Mouse (Mus musculus) left cerebral cortex, adult 2 months (tissue): ENCODE results near the gene Zpbp. TPM values are rescaled to one million over a fixed set of nuclear protein-coding genes. Genes with fewer than 3 reads are reported as not detected.

Experiments
- DNase-seq, 2 experiments: peaks; one replicate each; pipeline ENCODE4 v3.0.0; 2021 to 2022; ENCODE audit warnings: low spot score in 2 of 2, mixed read lengths in 1 of 2; ENCODE audit errors: extremely low spot score in 1 of 2
- H3K27ac ChIP-seq: fragments of 200-600 bp; 2 replicates; pipeline ENCODE4 v1.8.1; 2022
- H3K4me3 ChIP-seq: fragments of 200-600 bp; 2 replicates; pipeline ENCODE4 v1.8.1; 2022
- CTCF ChIP-seq: fragments of 200-600 bp; IDR thresholded peaks from 2 replicates; pipeline ENCODE4 v1.8.1; 2022; ENCODE audit warnings: antibody characterized with exemption, mild to moderate bottlenecking, moderate library complexity
- intact Hi-C: fragments of 180-260 bp; cut with DNase I; formaldehyde crosslinking; loops from one replicate; pipeline ENCODE4 v1.15.1; 2025
- total RNA-seq, 2 experiments: library from RNA; stranded (reverse); gene quantifications; 2 replicates each; pipeline ENCODE4 v1.2.3; 2021

Zpbp gene
- total RNA-seq, 2 experiments from 2014 or later, result 1.1 to 1.2 TPM

- no peak; the same call in 1 of the 2 replicates for TF ChIP-seq CTCF
- H3K27ac ChIP-seq, result no peak overlapping the region
- no peak overlapping the region for H3K4me3 ChIP-seq
- no peak for DNase-seq
- intact Hi-C loops, result no loop called here
These were observed 67.5 kb downstream of the Zpbp start for GRCm38 (mm10) chr11:11394686-11395085.

- Histone ChIP-seq H3K27ac (no peak overlapping the region), H3K4me3 (no peak overlapping the region)
- intact Hi-C loops, result no loop called here
- TF ChIP-seq CTCF, result no peak
- no peak for DNase-seq
These were observed 69.0 kb downstream of the Zpbp start for GRCm38 (mm10) chr11:11393164-11393563.

- intact Hi-C loops, result no loop called here
- no peak for TF ChIP-seq CTCF
- DNase-seq, result no peak
- H3K4me3 ChIP-seq, result no peak overlapping the region
- H3K27ac ChIP-seq, result no peak overlapping the region
These were observed 90.9 kb downstream of the Zpbp start for GRCm38 (mm10) chr11:11371305-11371704.

- H3K27ac ChIP-seq, result no peak overlapping the region
- no peak overlapping the region for H3K4me3 ChIP-seq
- DNase-seq, result no peak
- intact Hi-C loops, result no loop called here
- TF ChIP-seq CTCF, result no peak
These were observed 178.7 kb downstream of the Zpbp start for GRCm38 (mm10) chr11:11283512-11283911.

- DNase-seq, result no peak
- Histone ChIP-seq H3K27ac (no peak overlapping the region), H3K4me3 (no peak overlapping the region)
- no peak for TF ChIP-seq CTCF
- intact Hi-C loops, result no loop called here
These were observed 182.1 kb downstream of the Zpbp start for GRCm38 (mm10) chr11:11280128-11280527.

- no peak for DNase-seq
- intact Hi-C loops, result no loop called here
These were observed 204.9 kb downstream of the Zpbp start for GRCm38 (mm10) chr11:11257348-11257747.

GRCm38 (mm10) chr11:11242694-11243377 lies 219.4 kb downstream of the Zpbp start:
- intact Hi-C loops, result no loop called here
- no peak for TF ChIP-seq CTCF
- DNase-seq, result no peak
- Histone ChIP-seq H3K4me3 (no peak overlapping the region), H3K27ac (no peak overlapping the region)

More at GRCm38 (mm10) chr11:11257348-11257747, 204.9 kb downstream of the Zpbp start:
- no peak for TF ChIP-seq CTCF
- Histone ChIP-seq H3K4me3 (no peak overlapping the region), H3K27ac (no peak overlapping the region)

- Histone ChIP-seq H3K27ac (no peak overlapping the region), H3K4me3 (no peak overlapping the region)
- no peak for DNase-seq
- peak; percentile 44 for TF ChIP-seq CTCF
- intact Hi-C loops, result no loop called here
These were observed 222.9 kb downstream of the Zpbp start for GRCm38 (mm10) chr11:11239346-11239745.

Other genes starting within 250 kb of the Zpbp start
- 1 to 10 TPM in 1 of 2 experiments, not detected in 1; 1.7 TPM for gene Spata48, start 314 bp downstream of the Zpbp start, total RNA-seq
- gene 4930512M02Rik, start 165.4 kb upstream of the Zpbp start, total RNA-seq, result not detected
- 1 to 10 TPM; 2.8 to 3.5 TPM for gene Ikzf1, start 222.6 kb upstream of the Zpbp start, total RNA-seq